Mouse (Mus musculus): ENCODE measurements at regions not wholly inside any gene's neighbourhood (a gene's known extent, or its start where the extent isn't known, plus 50 kb on each side); places are given as distances from the start of the nearest gene placed in this dataset.

DNA sequence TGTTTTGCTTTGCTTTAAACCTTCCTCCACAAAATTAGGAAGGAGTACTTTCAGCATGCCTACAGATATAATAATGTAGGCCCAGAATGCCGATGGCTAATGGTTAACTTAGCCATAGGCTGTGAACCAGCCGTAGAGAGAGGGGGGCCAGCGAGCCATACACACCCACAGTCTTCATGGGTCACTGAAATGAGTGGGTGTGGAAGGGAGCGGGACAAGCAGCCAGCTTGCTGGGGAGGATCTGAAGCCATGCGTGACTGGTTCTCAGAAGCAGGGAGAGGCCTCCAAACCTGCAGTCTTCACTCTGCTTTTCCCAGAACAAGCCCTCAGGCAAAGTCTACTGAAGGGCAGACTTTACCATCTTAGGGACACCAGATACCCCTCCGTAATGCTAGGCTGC is 50.8 kb upstream of the Ptpn13 start:
- 36% methylated on average over 6 of the region's 6 CpGs for WGBS
- DNase-seq (ENCODE audit: low read depth, low spot score), result no peak

DNA sequence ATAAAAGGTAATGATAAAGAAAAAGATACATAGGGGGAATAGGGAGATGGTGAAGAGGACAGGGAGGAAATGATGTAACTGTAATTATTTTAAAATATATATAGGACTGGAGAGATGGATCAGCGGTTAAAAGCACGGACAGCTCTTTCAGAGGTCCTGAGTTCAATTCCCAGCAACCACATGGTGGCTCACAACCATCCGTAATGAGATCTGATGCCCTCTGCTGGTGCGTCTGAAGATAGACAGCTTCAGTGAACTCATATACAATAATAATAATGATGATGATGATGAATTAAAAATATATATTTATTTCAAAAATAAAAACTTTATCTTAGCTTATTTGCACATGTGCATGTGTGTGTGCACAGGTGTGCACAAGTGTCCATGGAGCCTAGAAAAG is 51.9 kb upstream of the Ptpn13 start:
- WGBS, result 93% methylated on average over 4 of the region's 4 CpGs
- no peak for DNase-seq (ENCODE audit: low read depth, low spot score)

GRCm38 (mm10) chr5:103370456-103370855 is 54.5 kb upstream of the Ptpn13 start:
- 73% methylated on average over 4 of the region's 4 CpGs for WGBS
- no peak for DNase-seq (ENCODE audit: low read depth, low spot score)

DNA sequence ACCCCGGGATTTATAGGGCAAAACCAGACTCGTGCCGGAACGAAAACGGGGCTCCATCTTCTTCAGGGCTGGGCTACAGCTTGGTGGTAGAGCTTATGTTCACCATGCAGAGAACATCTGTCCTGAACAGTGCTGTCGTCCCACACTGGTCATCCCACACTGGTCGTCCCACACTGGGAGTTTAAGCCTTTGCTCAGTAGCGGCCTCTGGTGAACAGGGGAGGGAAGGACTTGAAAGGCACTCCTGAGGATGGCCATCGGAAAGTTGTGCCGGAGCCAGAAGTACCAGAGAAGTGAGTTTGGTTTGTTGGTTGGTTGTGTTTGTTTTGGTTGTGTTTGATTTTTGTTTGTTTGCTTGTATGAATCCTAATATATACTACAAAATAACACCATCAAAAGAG is 56.0 kb upstream of the Ptpn13 start:
- DNase-seq (ENCODE audit: low read depth, low spot score), result no peak
- WGBS, result 81% methylated on average over 10 of the region's 10 CpGs

DNA sequence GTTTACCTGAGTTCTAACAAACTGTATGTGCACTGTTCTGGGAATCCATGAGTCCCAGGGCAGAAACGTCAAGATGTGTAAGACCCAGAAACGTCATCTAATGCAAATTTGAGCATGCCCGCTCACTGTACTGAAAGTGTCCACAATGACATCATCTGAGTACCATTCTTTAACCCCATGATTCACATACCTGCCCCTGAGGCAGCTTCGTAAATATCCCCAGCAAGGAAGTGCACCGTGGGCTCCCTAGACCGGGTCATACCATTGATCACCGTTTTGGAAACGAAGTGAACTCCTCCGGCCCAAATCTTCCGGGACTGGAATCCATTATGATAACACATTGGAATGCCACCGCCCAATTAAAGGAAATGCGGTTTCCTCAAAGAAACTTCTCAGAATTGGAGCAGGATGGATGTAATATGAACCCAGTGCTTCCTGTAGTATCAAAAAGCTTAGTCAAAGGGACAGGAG is 57.8 kb upstream of the Ptpn13 start:
- DNase-seq (ENCODE audit: low read depth, low spot score), result no peak
- 49% methylated on average over 12 of the region's 12 CpGs for WGBS

DNA sequence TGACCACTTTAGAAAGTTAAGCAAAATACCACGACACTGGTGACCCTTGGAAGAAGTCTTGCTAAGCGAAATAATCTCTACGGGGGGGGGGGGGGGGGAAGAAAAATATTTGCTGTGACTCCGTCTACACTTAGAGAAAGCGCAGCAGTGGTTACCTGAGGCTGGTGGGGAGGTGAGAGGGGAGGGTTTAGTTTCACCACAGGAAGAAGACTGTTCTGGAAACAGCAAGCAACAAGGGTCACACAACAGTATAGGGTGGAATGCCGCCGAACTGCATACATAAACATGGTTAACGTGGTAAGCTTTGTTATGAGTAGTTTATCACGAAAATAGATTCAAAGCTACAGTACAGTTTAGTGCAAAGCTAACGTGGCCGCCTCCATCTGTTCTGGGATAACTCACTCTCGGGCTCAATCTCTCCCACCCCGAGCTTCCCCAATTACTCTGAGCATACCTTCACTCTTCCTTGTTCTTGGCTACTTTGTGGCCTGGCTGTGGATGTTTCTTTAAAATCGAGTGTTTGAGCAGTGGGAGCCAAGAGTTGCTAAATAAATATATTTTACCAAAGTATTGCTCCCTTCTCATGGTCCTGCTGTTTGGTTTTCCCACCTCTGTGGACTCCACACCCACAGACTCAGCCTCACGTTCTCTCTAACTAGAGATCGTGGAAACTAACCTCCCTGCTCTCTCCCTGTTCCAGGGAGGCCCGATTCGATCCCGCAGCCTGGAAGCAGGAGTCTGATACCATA is 59.1 kb upstream of the Ptpn13 start:
- no peak for DNase-seq (ENCODE audit: low read depth, low spot score)
- 76% methylated on average over 19 of the region's 19 CpGs for WGBS

DNA sequence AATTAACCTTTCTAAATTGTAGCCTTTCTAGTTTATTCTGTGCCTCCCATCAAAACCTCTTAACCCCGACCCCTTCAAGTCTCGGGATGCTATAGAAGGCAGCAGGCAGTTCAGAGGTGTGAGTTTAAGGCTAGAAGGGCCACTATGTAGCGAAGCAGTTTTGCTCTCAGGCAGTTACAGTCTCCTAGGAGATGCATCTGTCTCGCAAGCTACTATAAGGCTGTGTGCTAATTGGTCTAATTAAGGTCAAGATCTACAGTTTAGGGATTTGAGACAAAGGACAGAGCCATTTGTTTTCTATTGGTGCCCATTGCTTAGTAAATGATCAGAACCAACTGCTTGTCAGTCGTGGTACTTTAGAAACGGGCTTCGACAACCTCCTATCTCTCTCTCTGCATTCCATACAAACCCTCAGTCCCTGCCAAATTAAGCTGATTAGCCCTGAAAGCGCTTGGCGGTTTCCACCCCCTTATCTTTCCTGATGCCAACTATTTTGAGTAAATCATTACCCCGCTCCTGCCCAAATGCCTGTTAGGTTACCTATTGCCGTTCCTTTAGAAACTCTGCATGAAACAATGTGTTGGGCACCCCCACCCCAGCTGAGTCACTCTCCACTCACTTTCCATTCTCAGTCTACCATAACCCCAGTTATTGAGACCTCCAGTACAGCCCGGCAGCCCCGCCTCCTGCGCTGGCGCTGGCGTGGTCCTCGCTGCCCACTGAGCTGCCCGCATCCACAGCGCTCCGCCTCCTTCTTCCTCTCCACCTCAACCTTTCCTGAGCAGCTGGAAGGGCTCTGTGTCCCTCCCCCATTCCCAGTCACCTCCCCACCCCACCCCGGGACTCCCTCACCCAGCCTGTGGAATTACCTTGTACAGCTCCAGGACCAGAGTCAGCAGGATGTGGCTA is 59.9 kb upstream of the Ptpn13 start:
- WGBS, result 64% methylated on average over 21 of the region's 21 CpGs
- no peak for DNase-seq (ENCODE audit: low read depth, low spot score)

- no peak for DNase-seq (ENCODE audit: low read depth, low spot score)
- WGBS, result 17% methylated on average over 13 of the region's 13 CpGs
Measured at GRCm38 (mm10) chr5:103360775-103361247, 64.2 kb upstream of the Ptpn13 start.

DNA sequence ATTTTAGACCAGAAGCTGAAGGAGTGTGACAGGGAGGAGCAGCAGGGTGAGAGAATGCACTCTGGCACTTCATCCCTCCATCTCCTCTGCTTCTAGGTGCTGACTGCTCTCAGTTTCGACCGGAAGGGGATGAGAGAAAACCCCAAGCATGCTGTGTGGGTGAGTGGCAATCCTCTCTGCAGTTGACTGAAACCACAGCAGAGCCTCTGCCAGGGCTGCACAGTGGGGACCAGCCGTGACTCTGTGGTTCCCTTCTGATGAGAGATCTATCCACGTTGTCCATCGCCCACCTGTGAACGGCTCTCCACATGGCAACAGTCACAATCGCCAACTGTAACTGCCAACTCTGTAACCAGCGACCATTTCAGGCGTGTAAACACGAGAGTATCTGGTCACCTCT is 64.6 kb upstream of the Ptpn13 start:
- WGBS, result 38% methylated on average over 10 of the region's 10 CpGs
- DNase-seq (ENCODE audit: low read depth, low spot score), result no peak

- WGBS, result 87% methylated on average over 5 of the region's 5 CpGs
- DNase-seq (ENCODE audit: low read depth, low spot score), result no peak
Measured at GRCm38 (mm10) chr5:103357558-103357957, 67.4 kb upstream of the Ptpn13 start.

GRCm38 (mm10) chr5:103356500-103356899 is 68.5 kb upstream of the Ptpn13 start:
- no peak for DNase-seq (ENCODE audit: low read depth, low spot score)
- 49% methylated on average over 6 of the region's 6 CpGs for WGBS

GRCm38 (mm10) chr5:103355372-103356300 is 69.4 kb upstream of the Ptpn13 start:
- 38% methylated on average over 21 of the region's 21 CpGs for WGBS

DNA sequence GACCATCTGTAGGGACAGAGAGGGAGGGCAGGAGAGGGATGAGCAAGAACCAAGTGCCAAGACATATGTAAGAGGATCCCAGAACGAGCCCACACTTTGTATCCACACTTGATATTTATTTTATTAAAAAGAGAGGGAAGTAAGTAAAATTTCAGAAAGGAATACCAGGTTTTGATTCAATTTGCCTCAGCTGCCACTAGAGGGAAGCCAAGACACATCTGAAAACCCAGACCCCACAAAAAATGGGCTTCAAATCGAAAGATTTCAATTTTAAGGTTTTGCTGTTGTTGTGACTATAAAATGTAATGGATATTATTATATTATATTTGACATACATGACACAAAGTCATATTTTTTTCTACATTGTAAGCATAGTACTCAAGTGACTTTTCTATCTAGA is 81.1 kb upstream of the Ptpn13 start:
- 8% methylated on average over 2 of the region's 2 CpGs for WGBS
- no peak for DNase-seq (ENCODE audit: low read depth, low spot score)

More at GRCm38 (mm10) chr5:103355372-103356300, 69.4 kb upstream of the Ptpn13 start:
- no peak for DNase-seq (ENCODE audit: low read depth, low spot score)

DNA sequence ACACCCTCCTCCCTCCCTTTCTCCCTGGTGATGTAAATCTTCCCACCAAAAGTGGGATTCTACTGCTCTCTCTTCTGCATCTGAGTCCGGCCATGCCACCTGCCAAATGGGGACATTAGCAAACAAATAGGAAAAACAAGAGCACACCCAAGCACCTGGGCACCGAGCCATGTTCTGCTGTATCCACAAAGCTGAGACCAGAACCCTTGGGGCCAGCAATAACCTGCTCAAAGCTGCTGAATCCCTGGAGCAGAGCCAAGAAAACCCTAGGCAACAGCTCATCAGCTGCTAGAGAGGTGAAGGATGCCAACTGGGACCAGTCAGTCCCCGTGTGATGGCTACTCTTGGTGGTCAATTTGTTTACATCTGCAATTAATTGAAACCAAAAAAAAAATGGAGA is 83.5 kb upstream of the Ptpn13 start:
- WGBS, result 18% methylated on average over 3 of the region's 3 CpGs
- DNase-seq (ENCODE audit: low read depth, low spot score), result no peak

DNA sequence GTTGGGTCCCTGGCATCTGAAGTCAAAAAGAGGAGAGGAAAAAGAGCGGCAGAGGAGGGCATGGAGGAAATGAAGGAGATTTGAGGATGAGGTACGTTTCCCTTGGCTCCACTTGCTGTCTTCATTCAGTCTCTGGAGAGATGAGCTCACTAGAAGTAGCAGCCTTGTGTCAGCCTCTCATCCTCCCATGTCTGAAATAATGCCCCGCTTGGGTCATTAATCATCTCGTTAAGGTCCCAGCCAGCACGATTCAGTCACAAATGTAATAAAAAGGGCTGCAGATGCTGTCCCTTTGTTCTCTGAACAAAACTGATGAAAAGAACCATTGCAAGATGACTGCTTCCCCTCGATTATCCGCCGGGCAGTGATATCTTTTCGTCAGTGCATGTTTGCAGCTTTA is 84.4 kb upstream of the Ptpn13 start:
- WGBS, result 42% methylated on average over 9 of the region's 9 CpGs
- DNase-seq (ENCODE audit: low read depth, low spot score), result no peak

- 40% methylated on average over 11 of the region's 11 CpGs for WGBS
- no peak for DNase-seq (ENCODE audit: low read depth, low spot score)
Measured at GRCm38 (mm10) chr5:103336689-103337490, 88.1 kb upstream of the Ptpn13 start.

- WGBS, result 52% methylated on average over 12 of the region's 12 CpGs
- no peak for DNase-seq (ENCODE audit: low read depth, low spot score)
Measured at GRCm38 (mm10) chr5:103335916-103336688, 88.9 kb upstream of the Ptpn13 start.

- WGBS, result 62% methylated on average over 10 of the region's 10 CpGs
- no peak for DNase-seq (ENCODE audit: low read depth, low spot score)
Measured at GRCm38 (mm10) chr5:103326412-103326811, 98.6 kb upstream of the Ptpn13 start.
